Mouse (Mus musculus) CD4-positive, CD25-positive, alpha-beta regulatory T cell, adult 2 months (primary cell): ENCODE measurements at regions not wholly inside any gene's neighbourhood (a gene's known extent, or its start where the extent isn't known, plus 50 kb on each side); places are given as distances from the start of the nearest gene placed in this dataset.

Experiments used
- DNase-seq: peaks from one replicate; pipeline ENCODE4 v3.0.0-alpha.2; 2012; ENCODE audit warnings: low read depth, low spot score

GRCm38 (mm10) chr4:150800774-150801173, 52.9 kb upstream of the Errfi1 start:
- no peak for DNase-seq

- DNase-seq = peak; percentile 63
Observed at GRCm38 (mm10) chr4:150799550-150800398, 53.9 kb upstream of the Errfi1 start.

GRCm38 (mm10) chr4:150798783-150799530, 54.8 kb upstream of the Errfi1 start:
- peak; percentile 83 for DNase-seq

- no peak for DNase-seq
Observed at GRCm38 (mm10) chr4:150798281-150798680, 55.4 kb upstream of the Errfi1 start.

GRCm38 (mm10) chr4:150797057-150797456, 56.7 kb upstream of the Errfi1 start:
- no peak for DNase-seq

- DNase-seq = no peak
Observed at GRCm38 (mm10) chr4:150794878-150795277, 58.8 kb upstream of the Errfi1 start.

GRCm38 (mm10) chr4:150794257-150794794, 59.4 kb upstream of the Errfi1 start:
- DNase-seq = no peak

- DNase-seq = no peak
Observed at GRCm38 (mm10) chr4:150793146-150793545, 60.6 kb upstream of the Errfi1 start.

- DNase-seq = no peak
Observed at GRCm38 (mm10) chr4:150789166-150789565, 64.6 kb upstream of the Errfi1 start.

- no peak for DNase-seq
Observed at GRCm38 (mm10) chr4:150787113-150787512, 66.6 kb upstream of the Errfi1 start.

- DNase-seq = no peak
Observed at GRCm38 (mm10) chr4:150786651-150787050, 67.1 kb upstream of the Errfi1 start.

GRCm38 (mm10) chr4:150784491-150785451, 68.9 kb upstream of the Errfi1 start:
- no peak for DNase-seq

GRCm38 (mm10) chr4:150781304-150781703, 72.4 kb upstream of the Errfi1 start:
- no peak for DNase-seq

GRCm38 (mm10) chr4:150779340-150779739, 74.4 kb upstream of the Errfi1 start:
- no peak for DNase-seq

- DNase-seq = no peak
Observed at GRCm38 (mm10) chr4:150778683-150779082, 75.0 kb upstream of the Errfi1 start.

- DNase-seq = no peak
Observed at GRCm38 (mm10) chr4:150775695-150776521, 77.8 kb upstream of the Errfi1 start.

- no peak for DNase-seq
Observed at GRCm38 (mm10) chr4:150775281-150775680, 78.4 kb upstream of the Errfi1 start.

- DNase-seq = peak; percentile 41
Observed at GRCm38 (mm10) chr4:150774289-150774914, 79.3 kb upstream of the Errfi1 start.

GRCm38 (mm10) chr4:150771922-150772651, 81.6 kb upstream of the Errfi1 start:
- DNase-seq = no peak
